ENCODE assay signal across 9 mouse cellular contexts in the genomic region with DNA sequence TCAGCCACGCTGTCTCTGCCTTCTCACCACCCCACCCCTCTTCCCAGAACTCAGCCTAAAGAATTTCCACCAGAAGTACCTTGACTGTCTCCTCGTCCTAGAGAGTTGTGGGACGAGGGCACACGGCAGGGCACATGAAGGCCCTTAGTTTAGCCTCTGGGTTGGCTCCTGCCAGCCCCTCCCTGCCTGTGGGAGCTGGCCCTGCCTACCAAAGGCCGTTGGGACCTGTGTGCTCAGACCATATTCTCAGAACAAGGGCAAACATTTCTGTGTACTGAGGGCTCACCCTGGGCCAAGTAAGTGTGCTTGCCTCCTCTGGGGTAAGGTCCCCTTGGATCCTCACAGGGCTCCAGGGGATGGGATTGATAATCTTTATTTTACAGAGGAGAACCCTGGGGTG.
DNase-seq lines count a peak whose midpoint lies in the region; ATAC-seq and TF ChIP-seq lines count a peak whose summit lies in the region.
"Had no signal": no experiment of that assay in that cellular context is flagged by ENCODE, and none has a peak within 500 bp of the region (broad histone marks: within the 10 kb centered on the region; RNA-seq: fewer than 3 reads in every experiment).

No protein-coding gene starts in this region.

- H3K36me3 ChIP-seq in liver, adult 2 months (ENCODE audit: control insufficient read depth, insufficient read depth, low read length) = peaks cover 13% of the 10 kb centered on the region
- peaks cover 23% of the 10 kb centered on the region for H3K36me3 ChIP-seq in hindbrain, embryonic 15.5 days
- H3K36me3 ChIP-seq in midbrain, postnatal 0 days (ENCODE audit: insufficient read depth, low read length) = peaks cover 36% of the 10 kb centered on the region

- WGBS in cerebellum, adult 2 months = 68% methylated on average over 5 of the region's 5 CpGs
- WGBS in liver, adult 2 months = 22% methylated on average over 5 of the region's 5 CpGs
- 85% methylated on average over 5 of the region's 5 CpGs for WGBS in hindbrain, embryonic 15.5 days
- 82% methylated on average over 5 of the region's 5 CpGs for WGBS in midbrain, postnatal 0 days

- TF ChIP-seq POLR2A in cerebellum, adult 2 months (IDR thresholded peaks at IDR 0.05; ENCODE audit: borderline replicate concordance, insufficient read depth, low read length) = no peak
- no peak for TF ChIP-seq POLR2A in liver, adult 2 months (IDR thresholded peaks at IDR 0.05; ENCODE audit: extremely low read depth, insufficient read depth, low read length)

- H3K4me2 ChIP-seq in hindbrain, embryonic 15.5 days = peak overlapping the region; percentile 41
- peak overlapping the region; percentile 44; the same call in 1 of the 2 replicates for H3K4me2 ChIP-seq in midbrain, postnatal 0 days (ENCODE audit: low read depth, low read length, poor library complexity, severe bottlenecking)

- TF ChIP-seq CTCF in cerebellum, adult 2 months (IDR thresholded peaks at IDR 0.05; ENCODE audit: borderline replicate concordance, insufficient read depth, low read depth, low read length) = no peak
- TF ChIP-seq CTCF in liver, adult 2 months (IDR thresholded peaks at IDR 0.05; ENCODE audit: low read depth, low read length) = no peak
- TF ChIP-seq CTCF in midbrain, postnatal 0 days (IDR thresholded peaks at IDR 0.05) = no peak

- no peaks in the 10 kb centered on the region for H3K9me3 ChIP-seq in hindbrain, embryonic 15.5 days
- no peaks in the 10 kb centered on the region for H3K9me3 ChIP-seq in midbrain, postnatal 0 days (ENCODE audit: low read length)
- H3K9me3 ChIP-seq: forebrain, embryonic 15.5 days had no signal

- no peak for DNase-seq in cerebellum, adult 2 months
- no peak for DNase-seq in cerebellum, adult 8-10 months
- peak; percentile 80 for DNase-seq in liver, adult 2 months (ENCODE audit: extremely low read depth, low read depth, low spot score)
- DNase-seq in liver = no peak
- no peak for DNase-seq in midbrain, postnatal 0 days (ENCODE audit: low spot score)
- no peak for DNase-seq in thymus, postnatal 36 days
- DNase-seq in cerebellum, adult 11 months = no peak

- peak overlapping the region; percentile 80 for H3K9ac ChIP-seq in liver, adult 2 months (ENCODE audit: low read depth, low read length)
- no peak overlapping the region for H3K9ac ChIP-seq in hindbrain, embryonic 15.5 days
- H3K9ac ChIP-seq in midbrain, postnatal 0 days (replicated peaks; ENCODE audit: low read length, poor library complexity, severe bottlenecking) = no peak overlapping the region
- H3K9ac ChIP-seq: forebrain, embryonic 15.5 days had no signal

- no peaks in the 10 kb centered on the region for H3K27me3 ChIP-seq in cerebellum, adult 2 months (ENCODE audit: control insufficient read depth, insufficient read depth, low read length)
- H3K27me3 ChIP-seq in liver, adult 2 months (ENCODE audit: control insufficient read depth, insufficient read depth, low read length) = no peaks in the 10 kb centered on the region
- H3K27me3 ChIP-seq in hindbrain, embryonic 15.5 days = no peaks in the 10 kb centered on the region
- no peaks in the 10 kb centered on the region for H3K27me3 ChIP-seq in midbrain, postnatal 0 days (ENCODE audit: insufficient read depth, low read length)
- H3K27me3 ChIP-seq: forebrain, embryonic 15.5 days had no signal

- no peak overlapping the region for H3K27ac ChIP-seq in cerebellum, adult 2 months (ENCODE audit: insufficient read depth, low read length)
- H3K27ac ChIP-seq in liver, adult 2 months (replicated peaks; ENCODE audit: insufficient read depth, low read depth, low read length) = peak overlapping the region; percentile 80
- H3K27ac ChIP-seq in hindbrain, embryonic 15.5 days (replicated peaks) = no peak overlapping the region
- H3K27ac ChIP-seq in midbrain, postnatal 0 days (ENCODE audit: low read depth, low read length) = no peak overlapping the region

- no peak for ATAC-seq in hindbrain, embryonic 15.5 days (ENCODE audit: low FRiP score, low read depth)
- no peak for ATAC-seq in midbrain, postnatal 0 days (ENCODE audit: low FRiP score)

- peaks cover 34% of the 10 kb centered on the region for H3K4me1 ChIP-seq in cerebellum, adult 2 months (ENCODE audit: control insufficient read depth, insufficient read depth, low read length)
- peaks cover 5% of the 10 kb centered on the region; the same call in 1 of the 2 replicates for H3K4me1 ChIP-seq in liver, adult 2 months (ENCODE audit: control insufficient read depth, insufficient read depth, low read length)
- H3K4me1 ChIP-seq in hindbrain, embryonic 15.5 days (replicated peaks) = peaks cover 49% of the 10 kb centered on the region
- H3K4me1 ChIP-seq in midbrain, postnatal 0 days (ENCODE audit: insufficient read depth, low read length) = peaks cover 6% of the 10 kb centered on the region; the same call in 1 of the 2 replicates

- peak overlapping the region; percentile 0 for H3K4me3 ChIP-seq in cerebellum, adult 2 months (replicated peaks; ENCODE audit: insufficient read depth, low read depth, low read length)
- H3K4me3 ChIP-seq in liver, adult 2 months (ENCODE audit: insufficient read depth, low read depth, low read length) = peak overlapping the region; percentile 63
- H3K4me3 ChIP-seq in hindbrain, embryonic 15.5 days = peak overlapping the region; percentile 16; the same call in 1 of the 2 replicates
- H3K4me3 ChIP-seq in midbrain, postnatal 0 days (ENCODE audit: low read depth, low read length) = no peak overlapping the region

- peaks cover 3% of the 10 kb centered on the region; the same call in 1 of the 2 replicates for H3K79me2 ChIP-seq in liver, adult 2 months (ENCODE audit: control insufficient read depth, insufficient read depth, low read length)
